Mouse (Mus musculus) CH12.LX (cell line): Measurements from ENCODE around the gene Reep1. TPM values are rescaled to one million over a fixed set of nuclear protein-coding genes. Genes with fewer than 3 reads are reported as not detected.

ENCODE experiments used
- DNase-seq: peaks from one replicate; pipeline ENCODE4 v3.0.0-alpha.2; 2013; ENCODE audit errors: extremely low read depth
- H3K27ac ChIP-seq: 2 replicates; pipeline ENCODE4 v1.5.1; 2012; ENCODE audit warnings: low read depth, mild to moderate bottlenecking, control low read depth, moderate library complexity; ENCODE audit not compliant: insufficient read depth
- H3K27me3 ChIP-seq: replicated peaks from 2 replicates; pipeline ENCODE3; 2012; ENCODE audit warnings: inconsistent platforms
- H3K36me3 ChIP-seq, 2 experiments: replicated peaks in 1 of 2; 2 replicates each; pipeline versions ENCODE3 to v1.6.1; 2012; ENCODE audit warnings: inconsistent platforms in 1 of 2, low read length in 1 of 2, mild to moderate bottlenecking in 1 of 2, mixed read lengths in 1 of 2, moderate library complexity in 1 of 2; ENCODE audit not compliant: control insufficient read depth in 1 of 2, insufficient read depth in 1 of 2
- H3K4me1 ChIP-seq, 2 experiments: 2 replicates each; pipeline ENCODE4 v1.6.1; 2012; ENCODE audit warnings: inconsistent platforms in 1 of 2, moderate library complexity in 1 of 2; ENCODE audit not compliant: insufficient read depth in 2 of 2, control insufficient read depth in 1 of 2
- H3K4me2 ChIP-seq: 2 replicates; pipeline ENCODE4 v1.6.1; 2012; ENCODE audit warnings: low read depth, mild to moderate bottlenecking, control low read depth; ENCODE audit not compliant: poor library complexity, insufficient read depth, severe bottlenecking
- H3K4me3 ChIP-seq, 3 experiments: fragments of 150-350 bp in 1 of 3; sonication (generic) in 1 of 3; replicated peaks in 1 of 3; 2 replicates each; pipeline versions ENCODE3 to v1.5.1; 2011 to 2012; ENCODE audit warnings: low read depth in 2 of 3, low read length in 2 of 3, mild to moderate bottlenecking in 2 of 3, moderate library complexity in 2 of 3, control low read depth in 1 of 3, improper control_type of control experiment in 1 of 3, inconsistent platforms in 1 of 3, mixed read lengths in 1 of 3; ENCODE audit not compliant: poor library complexity in 1 of 3
- H3K79me2 ChIP-seq: replicated peaks from 2 replicates; pipeline ENCODE4 v1.6.1; 2012; ENCODE audit warnings: mild to moderate bottlenecking, moderate library complexity; ENCODE audit not compliant: control insufficient read depth, poor library complexity, insufficient read depth, severe bottlenecking; ENCODE audit errors: extremely low read depth
- H3K9ac ChIP-seq: 2 replicates; pipeline ENCODE4 v1.6.1; 2012; ENCODE audit warnings: low read depth, mild to moderate bottlenecking, control low read depth, moderate library complexity; ENCODE audit not compliant: insufficient read depth
- H3K9me3 ChIP-seq: replicated peaks from 2 replicates; pipeline ENCODE3; 2012; ENCODE audit warnings: low read length, inconsistent platforms, mixed read lengths
- CHD1 ChIP-seq: IDR thresholded peaks from 2 replicates; pipeline ENCODE4 v1.6.1; 2012; ENCODE audit warnings: low read depth, low read length, improper control_type of control experiment, inconsistent platforms
- CHD2 ChIP-seq: IDR thresholded peaks from 2 replicates; pipeline ENCODE4 v1.6.1; 2011; ENCODE audit warnings: low read length, improper control_type of control experiment
- CTCF ChIP-seq, 2 experiments: IDR thresholded peaks in 1 of 2; conservative IDR thresholded peaks in 1 of 2; 2 replicates each; pipeline ENCODE4 v1.5.1; 2011 to 2012; ENCODE audit warnings: low read depth in 2 of 2, low read length in 2 of 2, improper control_type of control experiment in 1 of 2, inconsistent platforms in 1 of 2, mild to moderate bottlenecking in 1 of 2, moderate library complexity in 1 of 2
- ELF1 ChIP-seq: IDR thresholded peaks from 2 replicates; pipeline ENCODE4 v1.6.1; 2014; ENCODE audit warnings: low read depth, mild to moderate bottlenecking, inconsistent platforms, low read length, improper control_type of control experiment
- EP300 ChIP-seq: IDR thresholded peaks from 2 replicates; pipeline ENCODE4 v1.6.1; 2011; ENCODE audit warnings: low read length, improper control_type of control experiment
- HCFC1 ChIP-seq: IDR thresholded peaks from 2 replicates; pipeline ENCODE4 v1.6.1; 2012; ENCODE audit warnings: low read depth, mild to moderate bottlenecking, inconsistent platforms, low read length, improper control_type of control experiment
- IRF4 ChIP-seq: IDR thresholded peaks from 2 replicates; pipeline ENCODE4 v1.6.1; 2014; ENCODE audit warnings: low read depth, mild to moderate bottlenecking, inconsistent platforms, low read length, improper control_type of control experiment
- JUND ChIP-seq: conservative IDR thresholded peaks from 2 replicates; pipeline ENCODE4 v1.6.1; 2011; ENCODE audit warnings: low read depth, low read length, improper control_type of control experiment
- MAFK ChIP-seq: IDR thresholded peaks from 2 replicates; pipeline ENCODE4 v1.6.1; 2011; ENCODE audit warnings: low read length, improper control_type of control experiment; ENCODE audit not compliant: insufficient replicate concordance
- MAZ ChIP-seq: IDR thresholded peaks from 2 replicates; pipeline ENCODE4 v1.6.1; 2012; ENCODE audit warnings: low read depth, mild to moderate bottlenecking, inconsistent platforms, low read length, improper control_type of control experiment, moderate library complexity
- MEF2A ChIP-seq: IDR thresholded peaks from 2 replicates; pipeline ENCODE4 v1.6.1; 2014; ENCODE audit warnings: low read depth, mild to moderate bottlenecking, inconsistent platforms, low read length, improper control_type of control experiment, borderline replicate concordance
- NELFE ChIP-seq: IDR thresholded peaks from 2 replicates; pipeline ENCODE4 v1.6.1; 2011; ENCODE audit warnings: low read depth, low read length, improper control_type of control experiment
- NRF1 ChIP-seq: IDR thresholded peaks from 2 replicates; pipeline ENCODE4 v1.6.1; 2014; ENCODE audit warnings: low read depth, mild to moderate bottlenecking, inconsistent platforms, low read length, improper control_type of control experiment, moderate library complexity
- POLR2A ChIP-seq: IDR thresholded peaks from 2 replicates; pipeline ENCODE4 v1.6.1; 2011; ENCODE audit warnings: low read depth, mild to moderate bottlenecking, improper control_type of control experiment, low read length
- POLR2AphosphoS2 ChIP-seq: IDR thresholded peaks from 2 replicates; pipeline ENCODE4 v1.6.1; 2011; ENCODE audit warnings: low read depth, low read length, improper control_type of control experiment
- RAD21 ChIP-seq: IDR thresholded peaks from 2 replicates; pipeline ENCODE4 v1.6.1; 2011; ENCODE audit warnings: low read depth, mild to moderate bottlenecking, low read length, improper control_type of control experiment, moderate library complexity
- RCOR1 ChIP-seq: conservative IDR thresholded peaks from 2 replicates; pipeline ENCODE4 v1.6.1; 2012; ENCODE audit warnings: low read depth, mild to moderate bottlenecking, inconsistent platforms, low read length, improper control_type of control experiment
- SMC3 ChIP-seq: IDR thresholded peaks from 2 replicates; pipeline ENCODE4 v1.6.1; 2011; ENCODE audit warnings: low read depth, low read length, improper control_type of control experiment
- UBTF ChIP-seq: IDR thresholded peaks from 2 replicates; pipeline ENCODE4 v1.6.1; 2012; ENCODE audit warnings: low read depth, mild to moderate bottlenecking, inconsistent platforms, low read length, improper control_type of control experiment, moderate library complexity
- USF2 ChIP-seq: conservative IDR thresholded peaks from 2 replicates; pipeline ENCODE4 v1.6.1; 2011; ENCODE audit warnings: low read depth, low read length, improper control_type of control experiment
- ZC3H11A ChIP-seq: IDR thresholded peaks from 2 replicates; pipeline ENCODE4 v1.6.1; 2012; ENCODE audit warnings: low read depth, mild to moderate bottlenecking, inconsistent platforms, low read length, improper control_type of control experiment
- dilution Hi-C: fragments of 300-500 bp; cut with MboI; formaldehyde crosslinking; loops from 2 replicates; pipeline ENCODE4 v1.14.3; 2020; ENCODE audit warnings: low sequenced_read_pairs; ENCODE audit not compliant: extremely low pct_unique_long_range_greater_than_20kb, extremely low pct_ligation_motif_present
- in situ Hi-C: fragments of 300-500 bp; cut with MboI; formaldehyde crosslinking; loops from 3 replicates; pipeline ENCODE4 v1.14.3; 2019; ENCODE audit warnings: low sequenced_read_pairs, low pct_ligation_motif_present, low pct_unique_long_range_greater_than_20kb, mixed read lengths
- polyA plus RNA-seq: library from polyadenylated mRNA; unstranded; fragments of >175 nt; gene quantifications from 2 replicates; pipeline ENCODE4 v1.2.1, GENCODE M21; 2012; ENCODE audit warnings: low read depth; ENCODE audit not compliant: insufficient read length
- total RNA-seq, 2 experiments: library from RNA; depleted of rRNA; stranded (reverse); fragments of 300-350 nt in 1 of 2; fragments of >200 nt in 1 of 2; gene quantifications; 2 replicates each; pipeline ENCODE4 v1.2.3; 2012 to 2014

The Reep1 gene
- total and polyA plus RNA-seq, 3 experiments, result 0.33 to 1.3 (median 1.2) TPM

DNA sequence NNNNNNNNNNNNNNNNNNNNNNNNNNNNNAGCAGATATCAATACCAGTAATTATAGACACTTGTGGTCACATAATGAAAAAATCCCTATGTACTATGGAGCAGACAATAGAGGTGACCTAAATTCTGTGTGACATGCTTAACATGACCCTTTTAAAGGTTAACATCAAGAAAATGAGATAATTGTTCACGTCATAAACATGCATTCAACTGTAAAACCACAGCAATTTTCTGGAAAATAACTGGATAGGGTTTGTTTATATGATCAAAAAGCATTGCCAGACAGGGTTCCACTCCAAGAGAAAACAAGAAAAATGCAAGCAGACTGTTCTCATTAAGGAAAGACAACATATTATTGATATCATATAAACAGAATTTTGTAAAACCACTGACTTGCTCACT lies 42.9 kb upstream of the Reep1 start:
- no peak overlapping the region for H3K27ac ChIP-seq
- no peaks in the 10 kb centered on the region for H3K9me3 ChIP-seq
- dilution Hi-C loops, result no loop called here
- in situ Hi-C loops, result no loop called here
- no peak overlapping the region for H3K4me3 ChIP-seq
- H3K9ac ChIP-seq, result no peak overlapping the region
- no peaks in the 10 kb centered on the region for H3K36me3 ChIP-seq
- TF ChIP-seq MEF2A (no peak), ELF1 (no peak), CHD1 (no peak), CHD2 (no peak), USF2 (no peak), POLR2A (no peak), NRF1 (no peak), JUND (no peak), ZC3H11A (no peak), RCOR1 (no peak), EP300 (no peak), UBTF (no peak), HCFC1 (no peak), MAZ (no peak), CTCF (conservative IDR thresholded peaks at IDR 0.05 in 1 of 2, IDR thresholded peaks at IDR 0.05 in 1 of 2; ENCODE audit: low read depth in 2 of 2, low read length in 2 of 2) (no peak), IRF4 (no peak), NELFE (no peak), MAFK (no peak), POLR2AphosphoS2 (no peak)
- no peaks in the 10 kb centered on the region for H3K27me3 ChIP-seq
- H3K79me2 ChIP-seq, result no peaks in the 10 kb centered on the region
- no peak overlapping the region for H3K4me2 ChIP-seq
- DNase-seq, result no peak
- H3K4me1 ChIP-seq, result no peaks in the 10 kb centered on the region

DNA sequence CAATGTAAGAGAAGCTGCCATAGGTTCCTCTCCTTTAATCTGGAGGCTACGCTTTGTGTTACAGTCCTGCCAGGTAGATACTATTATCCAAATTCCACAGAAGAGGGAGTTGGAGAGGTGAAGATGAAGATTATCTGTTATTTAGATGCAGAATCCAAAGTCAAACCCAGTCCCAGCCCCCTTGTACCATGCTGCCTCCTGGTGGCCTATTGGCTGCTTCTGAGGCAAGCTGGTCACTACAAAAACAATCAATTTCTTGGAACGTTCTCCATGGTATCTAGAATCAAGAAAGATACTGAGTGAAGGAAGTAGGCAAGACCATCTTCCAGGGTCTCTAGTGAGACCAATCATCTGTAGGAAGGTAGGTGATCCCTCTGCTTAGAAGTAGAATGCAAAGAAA lies 34.2 kb upstream of the Reep1 start:
- peak; percentile 11; the same call in 1 of the 2 replicates for TF ChIP-seq ZC3H11A
- TF ChIP-seq MEF2A, result no peak
- TF ChIP-seq CTCF (conservative IDR thresholded peaks at IDR 0.05 in 1 of 2, IDR thresholded peaks at IDR 0.05 in 1 of 2; ENCODE audit: low read depth in 2 of 2, low read length in 2 of 2), result peak; percentile 21 to 80; a peak in 2 of 4 replicates
- TF ChIP-seq SMC3, result peak; percentile 80
- peak; percentile 80 for TF ChIP-seq RAD21
- TF ChIP-seq NRF1, result no peak
- DNase-seq, result peak; percentile 31
- H3K9ac ChIP-seq, result no peak overlapping the region
- H3K27me3 ChIP-seq, result no peaks in the 10 kb centered on the region
- no peak overlapping the region for H3K4me2 ChIP-seq
- H3K4me1 ChIP-seq, result no peaks in the 10 kb centered on the region; a peak in 1 of 4 replicates
- no peaks in the 10 kb centered on the region for H3K9me3 ChIP-seq
- no peak overlapping the region for H3K4me3 ChIP-seq
- no peaks in the 10 kb centered on the region for H3K79me2 ChIP-seq
- no peaks in the 10 kb centered on the region for H3K36me3 ChIP-seq
- dilution Hi-C loops (no loop called here), in situ Hi-C loops (no loop called here)
- H3K27ac ChIP-seq, result no peak overlapping the region
